Mouse (Mus musculus): ENCODE measurements around the gene Lefty2. TPM values are rescaled to one million over a fixed set of nuclear protein-coding genes. Genes with fewer than 3 reads are reported as not detected.

Gene Lefty2
- polyA plus RNA-seq (2015; fragmentation: Illumina TruSeq; extraction: RNeasy Lipid Tissue Mini Kit (QIAGEN cat#74804); ENCODE audit: low read depth, low replicate concordance), result 0.36 TPM

GRCm38 (mm10) chr1:180892808-180893207 is at the start of gene Lefty2:
Gene Lefty2 (plus strand): TSS chr1:180893108.

GRCm38 (mm10) chr1:180850316-180851270 is 42.3 kb upstream of the Lefty2 start, which contains the start of gene Sde2:
Gene Sde2 (plus strand): TSS chr1:180851127.

GRCm38 (mm10) chr1:180904039-180904814 is 11.3 kb downstream of the Lefty2 start, which contains the start of gene Pycr2:
Gene Pycr2 (plus strand): TSS chr1:180904293.

GRCm38 (mm10) chr1:180934467-180935419 is 41.8 kb downstream of the Lefty2 start, which contains the start of gene Lefty1:
Gene Lefty1 (plus strand): TSS chr1:180935022.

GRCm38 (mm10) chr1:180942166-180943031 is 49.5 kb downstream of the Lefty2 start, which contains the start of gene Tmem63a:
Gene Tmem63a (plus strand): TSS chr1:180942344.

Other genes with a start within 250 kb of the Lefty2 start
- gene Mixl1, start 196.1 kb upstream of the Lefty2 start, polyA plus RNA-seq (2015; fragmentation: Illumina TruSeq; extraction: RNeasy Lipid Tissue Mini Kit (QIAGEN cat#74804); ENCODE audit: low read depth, low replicate concordance), result not detected
- gene Acbd3, start 167.1 kb upstream of the Lefty2 start, polyA plus RNA-seq (2015; fragmentation: Illumina TruSeq; extraction: RNeasy Lipid Tissue Mini Kit (QIAGEN cat#74804); ENCODE audit: low read depth, low replicate concordance), result 26.0 TPM
- 690 TPM for gene H3f3a, start 79.2 kb upstream of the Lefty2 start, polyA plus RNA-seq (2015; fragmentation: Illumina TruSeq; extraction: RNeasy Lipid Tissue Mini Kit (QIAGEN cat#74804); ENCODE audit: low read depth, low replicate concordance)
- 14.2 TPM for gene Sde2, start 42.0 kb upstream of the Lefty2 start, polyA plus RNA-seq (2015; fragmentation: Illumina TruSeq; extraction: RNeasy Lipid Tissue Mini Kit (QIAGEN cat#74804); ENCODE audit: low read depth, low replicate concordance)
- 36.0 TPM for gene Pycr2, start 11.2 kb downstream of the Lefty2 start, polyA plus RNA-seq (2015; fragmentation: Illumina TruSeq; extraction: RNeasy Lipid Tissue Mini Kit (QIAGEN cat#74804); ENCODE audit: low read depth, low replicate concordance)
- gene Lefty1, start 41.9 kb downstream of the Lefty2 start, polyA plus RNA-seq (2015; fragmentation: Illumina TruSeq; extraction: RNeasy Lipid Tissue Mini Kit (QIAGEN cat#74804); ENCODE audit: low read depth, low replicate concordance), result 4.1 TPM
- gene Tmem63a, start 49.2 kb downstream of the Lefty2 start, polyA plus RNA-seq (2015; fragmentation: Illumina TruSeq; extraction: RNeasy Lipid Tissue Mini Kit (QIAGEN cat#74804); ENCODE audit: low read depth, low replicate concordance), result 38.9 TPM
- 26.6 TPM for gene Ephx1, start 127.8 kb downstream of the Lefty2 start, polyA plus RNA-seq (2015; fragmentation: Illumina TruSeq; extraction: RNeasy Lipid Tissue Mini Kit (QIAGEN cat#74804); ENCODE audit: low read depth, low replicate concordance)
- gene 9130409I23Rik, start 158.1 kb downstream of the Lefty2 start, polyA plus RNA-seq (2015; fragmentation: Illumina TruSeq; extraction: RNeasy Lipid Tissue Mini Kit (QIAGEN cat#74804); ENCODE audit: low read depth, low replicate concordance), result not detected

All from brain, adult 10 weeks (tissue).